8 mouse cellular contexts compared by ENCODE assay signal in genomic region chr8:120404609-120405036, GRCm38 (mm10).
A peak's percentile ranks its signal among the peaks of the same experiment; 100 is the strongest.
DNase-seq lines count a peak whose midpoint lies in the region; ATAC-seq and TF ChIP-seq lines count a peak whose summit lies in the region.

No protein-coding gene starts in this region.

- no peaks in the 10 kb centered on the region for H3K36me3 ChIP-seq in kidney, embryonic 15.5 days
- H3K36me3 ChIP-seq in MEL (ENCODE audit: control insufficient read depth in 1 of 2, insufficient read depth in 2 of 2, low read length in 2 of 2) = peaks cover 0 to 3% of the 10 kb centered on the region in 2 experiments; a peak in 1 of 4 replicates
- H3K36me3 ChIP-seq in lung, postnatal 0 days (ENCODE audit: insufficient read depth, low read length) = no peaks in the 10 kb centered on the region

- WGBS in kidney, embryonic 15.5 days = 32% methylated on average over 7 of the region's 7 CpGs
- 47% methylated on average over 7 of the region's 7 CpGs for whole genome bisulfite sequencing in lung, postnatal 0 days

- no peaks in the 10 kb centered on the region for H3K9me3 ChIP-seq in kidney, embryonic 15.5 days (replicated peaks)
- no peaks in the 10 kb centered on the region for H3K9me3 ChIP-seq in MEL (replicated peaks; ENCODE audit: insufficient read depth, low read length)
- no peaks in the 10 kb centered on the region for H3K9me3 ChIP-seq in lung, postnatal 0 days (ENCODE audit: low read length)

- H3K4me1 ChIP-seq in kidney, embryonic 15.5 days = peaks cover 38% of the 10 kb centered on the region
- H3K4me1 ChIP-seq in MEL (ENCODE audit: control insufficient read depth in 1 of 2, insufficient read depth in 2 of 2, low read length in 2 of 2) = peaks cover 0 to 9% of the 10 kb centered on the region in 2 experiments; a peak in 2 of 4 replicates
- peaks cover 5% of the 10 kb centered on the region; the same call in 1 of the 2 replicates for H3K4me1 ChIP-seq in lung, postnatal 0 days (ENCODE audit: insufficient read depth, low read depth, low read length)

- TF ChIP-seq CTCF in MEL (IDR thresholded peaks at IDR 0.05 in 2 of 3, conservative IDR thresholded peaks at IDR 0.05 in 1 of 3; ENCODE audit: control insufficient read depth in 1 of 3, insufficient read depth in 1 of 3, low read depth in 2 of 3, low read length in 3 of 3, poor library complexity in 1 of 3, severe bottlenecking in 1 of 3) = peak; percentile 74 to 91 (median 88)
- TF ChIP-seq CTCF in lung, postnatal 0 days (IDR thresholded peaks at IDR 0.05) = peak; percentile 77

- no peak for ATAC-seq in kidney, embryonic 15.5 days (replicated peaks; ENCODE audit: low FRiP score)
- ATAC-seq in lung, postnatal 0 days = no peak

- peaks cover 12% of the 10 kb centered on the region; the same call in 1 of the 2 replicates for H3K27me3 ChIP-seq in kidney, embryonic 15.5 days
- H3K27me3 ChIP-seq in MEL (ENCODE audit: control insufficient read depth in 1 of 2, insufficient read depth in 2 of 2, low read length in 2 of 2) = no peaks in the 10 kb centered on the region
- H3K27me3 ChIP-seq in lung, postnatal 0 days (replicated peaks; ENCODE audit: insufficient read depth, low read length) = no peaks in the 10 kb centered on the region

- no peak overlapping the region for H3K4me3 ChIP-seq in kidney, embryonic 15.5 days (replicated peaks)
- H3K4me3 ChIP-seq in MEL (ENCODE audit: control insufficient read depth in 1 of 2, insufficient read depth in 1 of 2, low read depth in 2 of 2, low read length in 2 of 2) = no peak overlapping the region
- no peak overlapping the region for H3K4me3 ChIP-seq in lung, postnatal 0 days (ENCODE audit: low read depth, low read length)

- peak; percentile 70 for DNase-seq in kidney, adult 18-20 months
- peak; percentile 54 for DNase-seq in MEL (ENCODE audit: low read depth, low spot score)
- peak; percentile 82 for DNase-seq in embryo, embryonic 10.5 days (ENCODE audit: low spot score)
- peak; percentile 75 for DNase-seq in heart, postnatal 4 days
- peak; percentile 64 for DNase-seq in lung, postnatal 0 days (ENCODE audit: low spot score)
- peak; percentile 74 to 91 for DNase-seq in spleen, postnatal 4 days (ENCODE audit: low spot score in 2 of 2)
- DNase-seq in urinary bladder, postnatal 25 days (ENCODE audit: low spot score) = no peak

- no peaks in the 10 kb centered on the region for H3K79me2 ChIP-seq in MEL (ENCODE audit: control insufficient read depth, insufficient read depth, low read length, poor library complexity)

- H3K9ac ChIP-seq in kidney, embryonic 15.5 days = no peak overlapping the region
- no peak overlapping the region for H3K9ac ChIP-seq in MEL (ENCODE audit: control insufficient read depth, low read depth, low read length, poor library complexity, severe bottlenecking)
- no peak overlapping the region for H3K9ac ChIP-seq in lung, postnatal 0 days (replicated peaks; ENCODE audit: low read depth)

- TF ChIP-seq POLR2A in MEL (IDR thresholded peaks at IDR 0.05; ENCODE audit: control insufficient read depth in 1 of 2, insufficient read depth in 1 of 2, low read depth in 1 of 2, low read length in 2 of 2, poor library complexity in 1 of 2) = no peak

- H3K27ac ChIP-seq in kidney, embryonic 15.5 days = no peak overlapping the region
- H3K27ac ChIP-seq in MEL (ENCODE audit: control insufficient read depth, low read depth, low read length) = no peak overlapping the region
- no peak overlapping the region for H3K27ac ChIP-seq in lung, postnatal 0 days (ENCODE audit: low read length)

- TF ChIP-seq EP300 in MEL (IDR thresholded peaks at IDR 0.05; ENCODE audit: low read depth in 1 of 2, low read length in 2 of 2) = no peak
- TF ChIP-seq EP300 in lung, postnatal 0 days (IDR thresholded peaks at IDR 0.05) = no peak

- TF ChIP-seq RAD21 in MEL (IDR thresholded peaks at IDR 0.05; ENCODE audit: low read depth, low read length) = peak; percentile 53

- H3K4me2 ChIP-seq in kidney, embryonic 15.5 days = no peak overlapping the region
- no peak overlapping the region for H3K4me2 ChIP-seq in lung, postnatal 0 days (replicated peaks; ENCODE audit: low read depth, low read length)

TF ChIP-seq in MEL, 35 proteins besides CTCF, POLR2A, EP300 and RAD21:
- TF ChIP-seq E2F4 (IDR thresholded peaks at IDR 0.05; ENCODE audit: borderline replicate concordance, low read depth, low read length) = no peak
- TF ChIP-seq UBTF (IDR thresholded peaks at IDR 0.05; ENCODE audit: borderline replicate concordance, insufficient read depth, low read depth, low read length) = no peak
- TF ChIP-seq ZC3H11A (IDR thresholded peaks at IDR 0.05; ENCODE audit: low read depth, low read length) = peak; percentile 52; the same call in 1 of the 2 replicates
- 0 out of 2 replicates have a peak, but pooled peaks have one; percentile 12 for TF ChIP-seq BHLHE40 (IDR thresholded peaks at IDR 0.05; ENCODE audit: borderline replicate concordance, low read depth, low read length)
- TF ChIP-seq SMC3 (IDR thresholded peaks at IDR 0.05; ENCODE audit: low read depth, low read length) = peak; percentile 81
